Mouse (Mus musculus): ENCODE results near the gene Hsd17b6. TPM values are rescaled to one million over a fixed set of nuclear protein-coding genes. Genes with fewer than 3 reads are reported as not detected.

Hsd17b6 gene
- polyA plus RNA-seq, 1 experiment = 1.6 TPM

DNA sequence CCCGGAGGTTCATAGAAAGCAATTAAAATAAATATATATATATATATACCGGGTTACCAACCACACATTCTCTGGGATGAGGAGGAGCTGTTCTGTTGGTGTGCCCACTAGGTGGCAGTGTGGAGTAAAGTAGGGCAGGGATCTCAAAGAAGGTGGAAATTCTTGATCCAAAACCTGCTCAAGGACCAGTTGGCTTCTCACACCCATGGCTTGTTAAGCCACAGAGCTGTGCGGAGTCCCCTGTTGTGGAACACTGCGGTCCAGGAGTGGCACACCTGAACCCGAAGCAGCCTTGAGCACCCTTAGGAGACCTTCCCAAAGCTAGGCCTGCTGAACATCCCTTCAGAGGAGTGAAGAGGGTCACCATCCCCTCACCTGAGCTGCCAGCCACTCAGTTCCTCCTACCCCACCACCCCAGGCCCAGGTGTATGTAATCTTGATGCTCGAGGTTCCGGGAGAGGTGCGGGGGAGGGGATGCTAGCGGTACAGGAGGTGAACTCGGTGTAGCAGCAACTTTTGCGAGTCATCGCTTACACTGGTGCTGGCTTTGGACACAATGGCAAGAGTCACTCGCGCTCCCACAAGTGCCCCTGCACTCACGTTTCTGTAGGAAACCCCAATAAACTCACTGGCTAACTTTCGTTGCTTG is 51.1 kb downstream of the Hsd17b6 start:
- H3K4me1 ChIP-seq (replicated peaks; ENCODE audit: control insufficient read depth, insufficient read depth, low read length) = no peaks in the 10 kb centered on the region
- H3K27ac ChIP-seq (ENCODE audit: control insufficient read depth, insufficient read depth, low read length) = no peak overlapping the region
- peak; percentile 68 for DNase-seq
- WGBS = 64% methylated on average over 16 of the region's 16 CpGs
- H3K27me3 ChIP-seq (ENCODE audit: control insufficient read depth, insufficient read depth, low read length) = no peaks in the 10 kb centered on the region
- H3K36me3 ChIP-seq (ENCODE audit: control insufficient read depth, insufficient read depth, low read length) = no peaks in the 10 kb centered on the region
- TF ChIP-seq CTCF (IDR thresholded peaks at IDR 0.05; ENCODE audit: borderline replicate concordance, control insufficient read depth, extremely low read depth, insufficient read depth, low read length, poor library complexity) = peak; percentile 58; the same call in 1 of the 2 replicates
- TF ChIP-seq POLR2A (IDR thresholded peaks at IDR 0.05; ENCODE audit: control insufficient read depth, extremely low read depth, insufficient read depth, low read length, poor library complexity) = no peak
- H3K4me3 ChIP-seq (ENCODE audit: control insufficient read depth, insufficient read depth, low read length) = no peak overlapping the region

DNA sequence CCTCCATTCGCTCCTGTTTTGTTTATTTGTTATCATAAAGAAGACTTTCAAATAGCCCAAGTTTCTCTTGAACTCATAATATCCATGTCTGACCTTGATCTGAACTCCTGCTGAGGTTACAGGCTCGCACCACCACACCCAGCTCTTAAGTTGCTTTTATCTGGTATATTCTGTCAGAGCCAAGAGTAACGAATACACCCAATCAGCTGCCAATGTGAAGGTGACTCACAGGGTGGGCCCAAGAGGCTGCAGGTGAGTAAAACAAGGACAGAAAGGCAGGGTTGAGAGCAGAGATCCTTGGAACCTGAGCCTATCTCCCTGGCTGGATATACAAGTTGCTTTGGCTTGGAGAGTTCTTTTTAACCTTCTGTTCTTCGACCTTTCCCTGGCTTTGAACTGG is 52.4 kb downstream of the Hsd17b6 start:
- Histone ChIP-seq H3K4me1 (replicated peaks; ENCODE audit: control insufficient read depth, insufficient read depth, low read length) (no peaks in the 10 kb centered on the region), H3K27me3 (ENCODE audit: control insufficient read depth, insufficient read depth, low read length) (no peaks in the 10 kb centered on the region), H3K4me3 (ENCODE audit: control insufficient read depth, insufficient read depth, low read length) (no peak overlapping the region), H3K36me3 (ENCODE audit: control insufficient read depth, insufficient read depth, low read length) (no peaks in the 10 kb centered on the region), H3K27ac (ENCODE audit: control insufficient read depth, insufficient read depth, low read length) (no peak overlapping the region)
- TF ChIP-seq CTCF (IDR thresholded peaks at IDR 0.05; ENCODE audit: borderline replicate concordance, control insufficient read depth, extremely low read depth, insufficient read depth, low read length, poor library complexity) (no peak), POLR2A (IDR thresholded peaks at IDR 0.05; ENCODE audit: control insufficient read depth, extremely low read depth, insufficient read depth, low read length, poor library complexity) (no peak)
- WGBS = 84% methylated on average over 4 of the region's 4 CpGs
- no peak for DNase-seq

DNA sequence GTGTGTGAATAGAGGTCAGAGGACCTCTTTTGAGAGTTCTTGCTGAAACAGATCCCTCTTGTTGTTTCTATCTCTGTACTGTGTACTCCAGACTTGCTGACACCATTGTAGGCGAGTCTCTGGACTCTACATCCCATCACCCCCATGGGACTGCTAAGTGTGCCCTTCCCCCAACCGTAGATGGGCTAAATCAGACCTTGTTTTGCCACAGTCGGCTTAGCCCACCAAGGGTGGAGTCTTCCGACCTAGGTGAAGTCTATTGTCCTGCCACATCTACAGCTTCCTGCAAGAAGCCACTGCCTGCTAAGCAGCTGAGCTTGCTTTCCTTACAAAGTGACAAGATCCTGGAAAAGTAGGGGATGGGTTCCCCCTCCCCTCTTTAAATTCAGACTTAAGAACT is 55.6 kb downstream of the Hsd17b6 start:
- TF ChIP-seq CTCF (IDR thresholded peaks at IDR 0.05; ENCODE audit: borderline replicate concordance, control insufficient read depth, extremely low read depth, insufficient read depth, low read length, poor library complexity) (no peak), POLR2A (IDR thresholded peaks at IDR 0.05; ENCODE audit: control insufficient read depth, extremely low read depth, insufficient read depth, low read length, poor library complexity) (no peak)
- Histone ChIP-seq H3K27ac (ENCODE audit: control insufficient read depth, insufficient read depth, low read length) (no peak overlapping the region), H3K36me3 (ENCODE audit: control insufficient read depth, insufficient read depth, low read length) (no peaks in the 10 kb centered on the region), H3K4me1 (replicated peaks; ENCODE audit: control insufficient read depth, insufficient read depth, low read length) (no peaks in the 10 kb centered on the region), H3K4me3 (ENCODE audit: control insufficient read depth, insufficient read depth, low read length) (no peak overlapping the region), H3K27me3 (ENCODE audit: control insufficient read depth, insufficient read depth, low read length) (no peaks in the 10 kb centered on the region)
- WGBS = 89% methylated on average over 4 of the region's 4 CpGs
- DNase-seq = no peak

DNA sequence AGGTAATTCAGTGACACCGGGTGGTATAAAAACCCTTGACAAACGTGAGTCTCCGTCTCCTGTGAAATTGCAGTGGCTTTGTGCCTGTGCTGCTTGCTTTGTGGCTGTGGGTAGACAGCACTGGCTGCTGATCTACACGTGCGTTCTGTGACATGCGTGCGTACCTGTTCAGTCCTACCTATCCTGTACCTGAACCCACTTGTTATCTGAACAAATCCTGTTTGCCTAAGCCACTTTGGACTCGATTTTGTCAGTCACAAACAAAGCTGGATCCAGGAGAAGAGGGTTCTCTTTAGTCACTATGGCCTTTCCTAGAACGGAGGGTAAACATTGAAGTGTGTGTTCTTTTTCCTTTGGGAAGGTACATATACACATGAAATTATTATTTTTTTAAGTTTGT is 56.0 kb downstream of the Hsd17b6 start:
- WGBS = 91% methylated on average over 9 of the region's 9 CpGs
- H3K4me3 ChIP-seq (ENCODE audit: control insufficient read depth, insufficient read depth, low read length) = no peak overlapping the region
- no peaks in the 10 kb centered on the region for H3K4me1 ChIP-seq (replicated peaks; ENCODE audit: control insufficient read depth, insufficient read depth, low read length)
- no peak for TF ChIP-seq CTCF (IDR thresholded peaks at IDR 0.05; ENCODE audit: borderline replicate concordance, control insufficient read depth, extremely low read depth, insufficient read depth, low read length, poor library complexity)
- TF ChIP-seq POLR2A (IDR thresholded peaks at IDR 0.05; ENCODE audit: control insufficient read depth, extremely low read depth, insufficient read depth, low read length, poor library complexity) = no peak
- no peak overlapping the region for H3K27ac ChIP-seq (ENCODE audit: control insufficient read depth, insufficient read depth, low read length)
- no peaks in the 10 kb centered on the region for H3K27me3 ChIP-seq (ENCODE audit: control insufficient read depth, insufficient read depth, low read length)
- DNase-seq = no peak
- no peaks in the 10 kb centered on the region for H3K36me3 ChIP-seq (ENCODE audit: control insufficient read depth, insufficient read depth, low read length)

DNA sequence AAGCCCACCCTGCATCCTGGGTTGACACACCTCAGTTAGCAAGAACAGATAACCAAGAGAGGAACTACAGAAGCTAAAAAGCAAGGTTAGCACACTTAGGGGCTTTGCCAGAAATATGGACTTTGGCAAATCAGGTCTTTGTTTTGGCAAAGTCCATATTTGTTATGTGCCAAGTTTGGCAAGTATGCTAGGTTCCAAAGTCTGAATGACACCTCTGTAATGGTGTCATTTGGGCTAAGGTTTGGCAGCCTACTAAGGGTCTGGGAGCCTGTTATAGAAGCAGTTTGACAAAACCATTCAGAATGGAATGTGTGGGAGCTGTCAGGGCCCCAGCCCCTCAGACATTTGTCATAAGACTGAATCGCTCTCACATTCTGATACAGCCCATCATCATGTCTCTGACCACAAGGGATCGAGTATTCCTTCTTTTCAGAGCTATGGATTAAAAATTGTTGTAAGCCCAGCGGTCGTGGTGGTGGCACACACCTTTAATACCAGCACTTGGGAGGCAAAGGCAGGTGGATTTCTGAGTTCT is 57.7 kb downstream of the Hsd17b6 start:
- H3K27me3 ChIP-seq (ENCODE audit: control insufficient read depth, insufficient read depth, low read length) = no peaks in the 10 kb centered on the region
- no peak for TF ChIP-seq CTCF (IDR thresholded peaks at IDR 0.05; ENCODE audit: borderline replicate concordance, control insufficient read depth, extremely low read depth, insufficient read depth, low read length, poor library complexity)
- TF ChIP-seq POLR2A (IDR thresholded peaks at IDR 0.05; ENCODE audit: control insufficient read depth, extremely low read depth, insufficient read depth, low read length, poor library complexity) = no peak
- H3K27ac ChIP-seq (ENCODE audit: control insufficient read depth, insufficient read depth, low read length) = no peak overlapping the region
- no peaks in the 10 kb centered on the region for H3K4me1 ChIP-seq (replicated peaks; ENCODE audit: control insufficient read depth, insufficient read depth, low read length)
- no peak overlapping the region for H3K4me3 ChIP-seq (ENCODE audit: control insufficient read depth, insufficient read depth, low read length)
- DNase-seq = no peak
- H3K36me3 ChIP-seq (ENCODE audit: control insufficient read depth, insufficient read depth, low read length) = no peaks in the 10 kb centered on the region
- 91% methylated on average over 4 of the region's 4 CpGs for WGBS

DNA sequence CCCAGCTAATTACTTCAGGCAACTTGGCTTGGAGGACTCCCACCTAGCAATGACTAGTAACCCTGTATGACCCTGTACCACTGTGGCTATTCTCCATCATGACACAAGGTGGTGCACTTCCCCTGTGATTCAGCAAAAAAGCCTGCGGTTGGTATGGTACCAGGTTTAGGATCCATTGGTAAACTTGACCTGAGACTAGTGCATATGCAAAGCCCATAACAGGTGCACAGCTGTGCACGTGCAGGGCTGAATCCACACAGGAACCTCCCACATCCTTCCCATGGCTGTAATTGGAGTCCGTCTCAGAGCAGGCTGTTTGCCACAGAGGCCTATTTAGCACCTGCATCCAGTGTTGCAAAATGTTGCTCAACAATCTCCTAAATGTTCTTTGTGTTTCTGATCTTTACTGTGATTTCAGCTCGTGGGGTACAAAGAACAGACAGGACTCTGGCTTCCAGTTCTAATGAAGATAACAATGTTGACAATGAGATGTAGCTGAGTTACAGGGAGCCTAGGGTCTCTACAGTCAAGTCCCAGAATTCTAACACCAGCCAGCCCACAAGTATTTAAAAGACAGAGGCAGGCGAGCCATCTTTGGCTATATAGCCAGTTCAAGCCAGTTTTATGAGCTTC is 61.9 kb downstream of the Hsd17b6 start:
- no peaks in the 10 kb centered on the region for H3K27me3 ChIP-seq (ENCODE audit: control insufficient read depth, insufficient read depth, low read length)
- no peak for TF ChIP-seq POLR2A (IDR thresholded peaks at IDR 0.05; ENCODE audit: control insufficient read depth, extremely low read depth, insufficient read depth, low read length, poor library complexity)
- TF ChIP-seq CTCF (IDR thresholded peaks at IDR 0.05; ENCODE audit: borderline replicate concordance, control insufficient read depth, extremely low read depth, insufficient read depth, low read length, poor library complexity) = no peak
- peak; percentile 57 for DNase-seq
- H3K27ac ChIP-seq (ENCODE audit: control insufficient read depth, insufficient read depth, low read length) = no peak overlapping the region
- no peaks in the 10 kb centered on the region for H3K36me3 ChIP-seq (ENCODE audit: control insufficient read depth, insufficient read depth, low read length)
- no peaks in the 10 kb centered on the region for H3K4me1 ChIP-seq (replicated peaks; ENCODE audit: control insufficient read depth, insufficient read depth, low read length)
- 21% methylated on average over 5 of the region's 5 CpGs for WGBS
- no peak overlapping the region for H3K4me3 ChIP-seq (ENCODE audit: control insufficient read depth, insufficient read depth, low read length)

Other genes starting within 250 kb of the Hsd17b6 start
- gene Rdh1, start 247.9 kb downstream of the Hsd17b6 start, polyA plus RNA-seq (2012; rRNA removed) = 0.04 and 0.08 TPM in 2 replicates
- gene Rdh16f1, start 247.8 kb downstream of the Hsd17b6 start, polyA plus RNA-seq (2012; rRNA removed) = 0.10 TPM in 1 of 2 replicates, not detected in the other
- gene Rdh9, start 231.2 kb downstream of the Hsd17b6 start, polyA plus RNA-seq (2012; rRNA removed) = 0.14 and 0.20 TPM in 2 replicates
- 0.03 and 0.14 TPM in 2 replicates for gene Rdh16, start 206.5 kb downstream of the Hsd17b6 start, polyA plus RNA-seq (2012; rRNA removed)
- not detected in 2 replicates for gene Rdh19, start 157.7 kb downstream of the Hsd17b6 start, polyA plus RNA-seq (2012; rRNA removed)
- 0.32 TPM in 1 of 2 replicates, not detected in the other for gene Rdh16f2, start 141.1 kb downstream of the Hsd17b6 start, polyA plus RNA-seq (2012; rRNA removed)
- 0.11 and 1.7 TPM in 2 replicates for gene Rdh7, start 118.8 kb downstream of the Hsd17b6 start, polyA plus RNA-seq (2012; rRNA removed)
- 0.52 and 1.3 TPM in 2 replicates for gene Sdr9c7, start 109.1 kb downstream of the Hsd17b6 start, polyA plus RNA-seq (2012; rRNA removed)
- gene Prim1, start 7.6 kb upstream of the Hsd17b6 start, polyA plus RNA-seq (2012; rRNA removed) = 20.8 and 21.1 TPM in 2 replicates
- 204 and 209 TPM in 2 replicates for gene Naca, start 28.0 kb upstream of the Hsd17b6 start, polyA plus RNA-seq (2012; rRNA removed)
- gene Ptges3, start 51.3 kb upstream of the Hsd17b6 start, polyA plus RNA-seq (2012; rRNA removed) = 55.7 and 99.1 TPM in 2 replicates
- gene Atp5b, start 75.7 kb upstream of the Hsd17b6 start, polyA plus RNA-seq (2012; rRNA removed) = 3,947 and 4,074 TPM in 2 replicates
- gene Baz2a, start 84.0 kb upstream of the Hsd17b6 start, polyA plus RNA-seq (2012; rRNA removed) = 126 and 131 TPM in 2 replicates
- 65.3 and 76.2 TPM in 2 replicates for gene Rbms2, start 172.7 kb upstream of the Hsd17b6 start, polyA plus RNA-seq (2012; rRNA removed)
- 1.2 and 6.6 TPM in 2 replicates for gene Gls2, start 186.8 kb upstream of the Hsd17b6 start, polyA plus RNA-seq (2012; rRNA removed)
- 9.8 and 10.9 TPM in 2 replicates for gene Spryd4, start 204.2 kb upstream of the Hsd17b6 start, polyA plus RNA-seq (2012; rRNA removed)
- gene Mip, start 218.2 kb upstream of the Hsd17b6 start, polyA plus RNA-seq (2012; rRNA removed) = 0.19 and 0.24 TPM in 2 replicates
- gene Timeless, start 224.5 kb upstream of the Hsd17b6 start, polyA plus RNA-seq (2012; rRNA removed) = 21.3 and 29.3 TPM in 2 replicates
- 0.39 and 0.96 TPM in 2 replicates for gene Apon, start 246.5 kb upstream of the Hsd17b6 start, polyA plus RNA-seq (2012; rRNA removed)

Measured in thymus, adult 2 months (tissue).